Mouse (Mus musculus): ENCODE results near the gene Eif2b4. TPM values are rescaled to one million over a fixed set of nuclear protein-coding genes. Genes with fewer than 3 reads are reported as not detected.
A peak's percentile ranks its signal among the peaks of the same experiment; 100 is the strongest.

Gene Eif2b4
- polyA plus RNA-seq, 1 experiment from 2014 or later, result 58.6 TPM

DNA sequence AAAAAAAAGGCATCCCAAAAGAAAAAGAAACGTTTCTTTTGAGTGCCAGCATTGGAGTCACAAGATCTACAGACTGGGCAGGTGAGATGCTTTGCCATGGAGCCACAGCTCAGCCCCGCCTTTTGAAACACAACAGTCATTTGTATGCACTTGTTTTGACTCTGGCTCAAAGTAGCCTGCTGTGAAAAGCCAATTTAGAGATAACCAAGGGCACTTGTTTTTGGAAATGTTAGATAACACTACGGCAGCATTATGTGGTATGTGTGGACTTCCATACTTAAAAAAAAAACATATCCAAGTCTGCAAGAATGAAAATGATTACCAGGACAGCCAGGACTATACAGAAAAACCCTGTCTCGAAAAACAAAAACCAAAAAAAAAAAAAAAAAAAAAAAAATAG, 9.6 kb downstream of the Eif2b4 start:
- Histone ChIP-seq H3K27ac (ENCODE audit: low read depth, low read length) (no peak overlapping the region), H3K9ac (ENCODE audit: low read depth, low read length) (no peak overlapping the region), H3K4me3 (ENCODE audit: low read depth, low read length) (no peak overlapping the region), H3K27me3 (ENCODE audit: control insufficient read depth, insufficient read depth, low read length) (no peaks in the 10 kb centered on the region), H3K36me3 (ENCODE audit: control insufficient read depth, insufficient read depth, low read length) (peaks cover 15% of the 10 kb centered on the region), H3K4me1 (ENCODE audit: control insufficient read depth, insufficient read depth, low read length) (no peaks in the 10 kb centered on the region), H3K9me3 (replicated peaks; ENCODE audit: control insufficient read depth, low read length) (no peaks in the 10 kb centered on the region), H3K4me2 (no peak overlapping the region)
- 41% methylated on average over 4 of the region's 4 CpGs for WGBS (ENCODE audit: insufficient replicate concordance)
- no peak for ATAC-seq (replicated peaks; ENCODE audit: insufficient number of reproducible peaks, low FRiP score, low TSS enrichment)

DNA sequence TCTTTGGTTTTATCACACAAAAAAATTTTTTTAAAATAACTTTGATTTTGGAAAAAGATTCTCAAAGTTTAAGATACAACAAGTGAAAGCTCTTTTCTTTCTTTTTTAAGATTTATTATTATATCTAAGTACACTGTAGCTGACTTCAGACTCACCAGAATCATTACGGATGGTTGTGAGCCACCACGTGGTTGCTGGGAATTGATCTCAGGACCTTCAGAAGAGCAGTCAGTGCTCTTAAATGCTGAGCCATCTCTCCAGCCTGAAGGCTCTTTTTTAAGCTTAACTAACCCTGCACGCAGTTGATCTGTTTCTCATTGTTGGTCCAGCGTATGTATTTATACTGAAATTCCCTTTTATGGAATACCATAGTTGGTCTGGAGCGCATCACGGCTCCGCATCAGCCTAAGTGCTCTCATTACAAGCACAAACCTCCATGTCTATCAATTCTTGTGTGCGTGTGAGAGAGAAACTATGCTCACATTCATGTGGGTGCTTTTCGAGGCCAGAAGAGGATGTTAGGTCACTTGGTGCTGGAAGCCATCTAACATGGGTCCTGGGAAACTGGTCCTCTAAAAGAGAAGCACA, 12.0 kb downstream of the Eif2b4 start:
- no peaks in the 10 kb centered on the region for H3K27me3 ChIP-seq (ENCODE audit: control insufficient read depth, insufficient read depth, low read length)
- WGBS (ENCODE audit: insufficient replicate concordance), result 93% methylated on average over 9 of the region's 9 CpGs
- H3K4me3 ChIP-seq (ENCODE audit: low read depth, low read length), result no peak overlapping the region
- no peaks in the 10 kb centered on the region; the same call in 1 of the 2 replicates for H3K36me3 ChIP-seq (ENCODE audit: control insufficient read depth, insufficient read depth, low read length)
- H3K4me2 ChIP-seq, result no peak overlapping the region; the same call in 1 of the 2 replicates
- H3K27ac ChIP-seq (ENCODE audit: low read depth, low read length), result no peak overlapping the region
- no peaks in the 10 kb centered on the region for H3K9me3 ChIP-seq (replicated peaks; ENCODE audit: control insufficient read depth, low read length)
- ATAC-seq (replicated peaks; ENCODE audit: insufficient number of reproducible peaks, low FRiP score, low TSS enrichment), result no peak
- H3K4me1 ChIP-seq (ENCODE audit: control insufficient read depth, insufficient read depth, low read length), result no peaks in the 10 kb centered on the region
- H3K9ac ChIP-seq (ENCODE audit: low read depth, low read length), result no peak overlapping the region

DNA sequence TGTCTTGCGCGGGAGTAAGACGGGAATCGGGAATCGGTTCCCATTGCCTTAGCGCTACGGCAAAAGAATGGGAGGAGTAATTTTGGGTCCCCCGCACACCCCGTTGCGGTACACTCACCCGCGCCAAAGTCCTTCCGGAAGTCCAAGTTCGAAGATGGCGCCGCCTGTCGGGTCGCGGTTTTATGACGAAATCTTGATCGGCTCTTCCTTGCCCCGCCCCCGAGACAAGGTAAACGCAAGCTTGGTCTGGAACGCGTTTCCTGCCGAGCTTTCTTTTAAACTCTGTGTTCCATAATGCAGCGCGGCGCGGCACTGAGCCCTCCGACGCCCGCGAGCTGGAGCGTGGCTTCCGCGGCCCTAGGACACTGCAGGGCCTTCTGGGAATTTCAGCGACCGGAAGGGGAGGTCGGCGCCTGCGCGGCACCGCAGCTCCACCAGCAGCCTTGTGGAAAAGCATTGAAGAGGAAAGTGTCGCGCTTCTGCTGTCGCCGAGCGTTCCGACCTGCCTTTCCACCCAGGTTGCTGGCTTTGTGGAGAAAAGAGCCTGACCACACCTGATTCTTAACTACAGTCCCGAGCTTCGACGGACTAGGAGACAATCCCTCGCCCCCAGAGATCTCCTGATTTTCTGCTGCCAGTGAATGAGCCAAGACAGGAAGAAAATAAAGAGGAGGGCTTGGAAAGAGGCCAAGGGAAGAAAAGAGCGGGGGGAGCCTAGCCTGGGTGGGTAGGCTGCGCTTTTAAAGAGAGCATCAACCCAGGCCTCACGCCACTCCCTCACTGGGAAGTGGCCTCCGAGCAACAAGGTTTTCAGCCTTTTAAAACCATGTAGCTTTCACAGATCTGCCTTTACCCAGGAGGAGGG, 13.2 kb downstream of the Eif2b4 start, which contains the start of the genes Gm29609 and Gtf3c2:
Gene Gm29609 (minus strand): TSS at position 146 of the 865 bp plus-strand sequence.
Gene Gtf3c2 (minus strand): TSS at position 379 of the 865 bp plus-strand sequence.
- peak; percentile 88 for ATAC-seq (replicated peaks; ENCODE audit: insufficient number of reproducible peaks, low FRiP score, low TSS enrichment)
- WGBS (ENCODE audit: insufficient replicate concordance), result under 1% methylated on average over 59 of the region's 59 CpGs

DNA sequence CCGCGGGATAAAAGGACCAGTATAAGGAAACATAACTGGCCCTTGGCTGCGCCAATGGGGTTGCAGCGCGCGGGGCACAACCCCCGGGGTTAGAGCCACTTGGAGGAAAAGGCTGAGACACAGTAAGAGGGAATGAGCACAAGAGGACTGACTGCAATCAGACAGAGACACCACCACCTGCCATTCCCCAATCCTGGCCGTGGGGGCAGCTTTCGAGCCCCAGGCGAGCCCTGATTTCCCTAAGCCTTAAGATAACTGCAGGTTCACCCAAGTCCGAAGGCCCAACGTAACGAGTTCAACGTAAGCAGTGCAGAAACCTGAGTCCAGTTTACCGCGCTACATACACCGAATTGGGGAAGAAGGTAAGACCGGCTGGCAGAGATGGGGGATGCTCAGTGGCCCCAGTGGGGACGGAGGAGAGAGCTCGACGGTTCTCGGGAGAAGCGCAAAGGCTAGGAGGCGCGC, 13.9 kb downstream of the Eif2b4 start:
- no peaks in the 10 kb centered on the region for H3K4me1 ChIP-seq (ENCODE audit: control insufficient read depth, insufficient read depth, low read length)
- ATAC-seq (replicated peaks; ENCODE audit: insufficient number of reproducible peaks, low FRiP score, low TSS enrichment), result peak; percentile 27; the same call in 1 of the 2 replicates
- WGBS (ENCODE audit: insufficient replicate concordance), result 0% methylated on average over 25 of the region's 25 CpGs

More for the DNA sequence above, 13.2 kb downstream of the Eif2b4 start, which contains the start of the genes Gm29609 and Gtf3c2:
- H3K27me3 ChIP-seq (ENCODE audit: control insufficient read depth, insufficient read depth, low read length), result no peaks in the 10 kb centered on the region
- no peaks in the 10 kb centered on the region for H3K9me3 ChIP-seq (replicated peaks; ENCODE audit: control insufficient read depth, low read length)
- peak within 1 kb of the TSS; percentile 99 for H3K27ac ChIP-seq (ENCODE audit: low read depth, low read length)
- no peaks in the 10 kb centered on the region for H3K4me1 ChIP-seq (ENCODE audit: control insufficient read depth, insufficient read depth, low read length)
- no peaks in the 10 kb centered on the region; the same call in 1 of the 2 replicates for H3K36me3 ChIP-seq (ENCODE audit: control insufficient read depth, insufficient read depth, low read length)
- H3K9ac ChIP-seq (ENCODE audit: low read depth, low read length), result peak within 1 kb of the TSS; percentile 81
- H3K4me2 ChIP-seq, result peak within 1 kb of the TSS; percentile 78
- H3K4me3 ChIP-seq (ENCODE audit: low read depth, low read length), result peak within 1 kb of the TSS; percentile 88

DNA sequence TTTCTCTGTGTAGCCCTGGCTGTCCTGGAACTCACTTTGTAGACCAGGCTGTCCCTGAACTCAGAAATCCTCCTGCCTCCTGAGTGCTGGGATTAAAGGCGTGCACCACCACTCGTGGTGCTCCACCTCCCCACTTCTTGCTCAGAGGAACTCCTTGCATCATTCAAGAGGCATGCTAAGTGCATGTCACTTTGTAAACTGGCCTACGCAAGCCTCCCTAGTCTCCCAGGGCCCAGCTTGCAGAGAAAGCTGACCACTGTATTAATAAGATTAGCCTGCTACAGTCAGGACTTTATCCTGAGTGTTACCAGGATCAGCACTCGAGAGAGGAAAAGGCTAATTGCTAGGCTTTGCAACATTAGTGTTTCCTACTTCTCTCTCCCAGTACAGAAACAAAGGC, 24.6 kb downstream of the Eif2b4 start:
- H3K4me1 ChIP-seq (ENCODE audit: control insufficient read depth, insufficient read depth, low read length), result no peaks in the 10 kb centered on the region
- no peak overlapping the region for H3K9ac ChIP-seq (ENCODE audit: low read depth, low read length)
- no peak for ATAC-seq (replicated peaks; ENCODE audit: insufficient number of reproducible peaks, low FRiP score, low TSS enrichment)
- H3K27ac ChIP-seq (ENCODE audit: low read depth, low read length), result no peak overlapping the region
- H3K27me3 ChIP-seq (ENCODE audit: control insufficient read depth, insufficient read depth, low read length), result no peaks in the 10 kb centered on the region
- no peak overlapping the region for H3K4me2 ChIP-seq
- no peak overlapping the region for H3K4me3 ChIP-seq (ENCODE audit: low read depth, low read length)
- H3K36me3 ChIP-seq (ENCODE audit: control insufficient read depth, insufficient read depth, low read length), result peaks cover 41% of the 10 kb centered on the region
- no peaks in the 10 kb centered on the region for H3K9me3 ChIP-seq (replicated peaks; ENCODE audit: control insufficient read depth, low read length)
- WGBS (ENCODE audit: insufficient replicate concordance), result 85% methylated on average over 4 of the region's 4 CpGs

More for the DNA sequence above, 13.9 kb downstream of the Eif2b4 start:
- H3K27me3 ChIP-seq (ENCODE audit: control insufficient read depth, insufficient read depth, low read length), result no peaks in the 10 kb centered on the region
- H3K4me2 ChIP-seq, result peak overlapping the region; percentile 78
- H3K9me3 ChIP-seq (replicated peaks; ENCODE audit: control insufficient read depth, low read length), result no peaks in the 10 kb centered on the region
- peak overlapping the region; percentile 88 for H3K4me3 ChIP-seq (ENCODE audit: low read depth, low read length)
- H3K9ac ChIP-seq (ENCODE audit: low read depth, low read length), result peak overlapping the region; percentile 81
- peak overlapping the region; percentile 99 for H3K27ac ChIP-seq (ENCODE audit: low read depth, low read length)
- peaks cover 1% of the 10 kb centered on the region for H3K36me3 ChIP-seq (ENCODE audit: control insufficient read depth, insufficient read depth, low read length)

DNA sequence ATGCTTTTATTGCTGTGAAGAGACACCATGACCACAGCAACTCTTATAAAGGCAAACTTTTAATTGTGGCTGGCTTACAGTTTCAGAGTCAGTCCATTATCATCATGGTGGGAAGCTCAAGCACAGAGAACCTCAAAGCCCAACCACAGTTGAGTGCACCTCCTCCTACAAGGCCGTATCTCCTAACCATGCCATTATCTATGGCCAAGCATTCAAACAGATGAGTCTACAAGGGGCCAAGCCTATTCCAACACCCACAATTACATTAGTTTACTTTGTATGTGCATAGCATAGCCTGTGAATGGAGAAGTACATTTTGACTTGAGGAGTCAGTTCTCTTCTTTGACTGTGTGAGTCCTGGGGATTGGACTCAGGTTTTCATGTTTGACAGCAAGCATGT, 28.4 kb downstream of the Eif2b4 start:
- ATAC-seq (replicated peaks; ENCODE audit: insufficient number of reproducible peaks, low FRiP score, low TSS enrichment), result no peak
- H3K4me2 ChIP-seq, result no peak overlapping the region
- H3K9me3 ChIP-seq (replicated peaks; ENCODE audit: control insufficient read depth, low read length), result no peaks in the 10 kb centered on the region
- no peaks in the 10 kb centered on the region for H3K4me1 ChIP-seq (ENCODE audit: control insufficient read depth, insufficient read depth, low read length)
- no peak overlapping the region for H3K4me3 ChIP-seq (ENCODE audit: low read depth, low read length)
- H3K27ac ChIP-seq (ENCODE audit: low read depth, low read length), result no peak overlapping the region
- H3K36me3 ChIP-seq (ENCODE audit: control insufficient read depth, insufficient read depth, low read length), result peaks cover 42% of the 10 kb centered on the region
- no peaks in the 10 kb centered on the region for H3K27me3 ChIP-seq (ENCODE audit: control insufficient read depth, insufficient read depth, low read length)
- 70% methylated on average over 1 of the region's 1 CpGs for WGBS (ENCODE audit: insufficient replicate concordance)
- no peak overlapping the region for H3K9ac ChIP-seq (ENCODE audit: low read depth, low read length)

DNA sequence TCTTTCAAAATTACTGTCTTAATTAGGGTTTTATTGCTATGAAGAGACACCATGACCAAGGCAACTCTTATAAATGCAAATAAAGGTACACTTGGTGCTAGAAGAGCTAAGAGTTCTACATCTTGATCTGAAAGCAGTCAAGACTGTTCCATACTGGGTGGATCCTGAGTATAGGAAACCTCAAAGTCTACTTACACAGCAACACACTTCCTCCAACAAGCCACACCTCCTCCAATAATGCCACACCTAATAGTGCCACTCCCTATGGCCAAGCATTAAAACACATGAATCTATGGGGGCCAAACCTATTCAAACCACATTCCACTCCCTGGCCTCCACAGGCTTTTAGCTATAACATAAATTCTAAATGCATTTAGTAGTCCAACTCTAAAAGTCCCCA, 30.8 kb downstream of the Eif2b4 start:
- H3K36me3 ChIP-seq (ENCODE audit: control insufficient read depth, insufficient read depth, low read length), result peaks cover 50% of the 10 kb centered on the region
- no peak overlapping the region for H3K27ac ChIP-seq (ENCODE audit: low read depth, low read length)
- H3K4me2 ChIP-seq, result no peak overlapping the region
- H3K27me3 ChIP-seq (ENCODE audit: control insufficient read depth, insufficient read depth, low read length), result no peaks in the 10 kb centered on the region
- no peak overlapping the region for H3K4me3 ChIP-seq (ENCODE audit: low read depth, low read length)
- no peak for ATAC-seq (replicated peaks; ENCODE audit: insufficient number of reproducible peaks, low FRiP score, low TSS enrichment)
- no peaks in the 10 kb centered on the region for H3K9me3 ChIP-seq (replicated peaks; ENCODE audit: control insufficient read depth, low read length)
- H3K4me1 ChIP-seq (ENCODE audit: control insufficient read depth, insufficient read depth, low read length), result no peaks in the 10 kb centered on the region
- H3K9ac ChIP-seq (ENCODE audit: low read depth, low read length), result no peak overlapping the region

DNA sequence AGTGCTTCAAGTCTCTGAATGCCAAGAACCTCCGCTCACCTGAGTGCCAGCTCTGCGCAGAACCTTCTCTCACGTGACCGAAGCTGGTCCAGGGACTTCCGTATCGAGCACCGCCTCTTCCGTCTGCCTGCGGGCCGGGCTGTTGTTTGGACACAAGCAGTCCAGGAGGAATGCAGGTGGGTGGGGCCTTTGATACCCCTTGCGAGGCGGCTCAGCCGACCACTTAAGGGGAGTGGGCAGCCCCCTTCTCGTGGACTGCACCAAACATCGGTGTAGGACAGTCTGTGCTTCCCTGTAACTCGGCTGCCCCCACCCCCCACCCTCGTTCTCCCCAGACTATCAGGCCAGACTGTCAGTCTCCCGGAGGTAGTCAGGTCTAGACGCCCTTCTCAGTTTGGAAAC, 39.1 kb downstream of the Eif2b4 start, which contains the start of gene Mpv17:
Gene Mpv17 (minus strand): TSS at position 100 of the 402 bp plus-strand sequence.
- peak within 1 kb of the TSS; percentile 64 for H3K4me3 ChIP-seq (ENCODE audit: low read depth, low read length)
- H3K4me1 ChIP-seq (ENCODE audit: control insufficient read depth, insufficient read depth, low read length), result peaks cover 8% of the 10 kb centered on the region
- H3K36me3 ChIP-seq (ENCODE audit: control insufficient read depth, insufficient read depth, low read length), result peaks cover 22% of the 10 kb centered on the region
- ATAC-seq (replicated peaks; ENCODE audit: insufficient number of reproducible peaks, low FRiP score, low TSS enrichment), result peak; percentile 94
- H3K9ac ChIP-seq (ENCODE audit: low read depth, low read length), result peak within 1 kb of the TSS; percentile 80
- no peaks in the 10 kb centered on the region for H3K27me3 ChIP-seq (ENCODE audit: control insufficient read depth, insufficient read depth, low read length)
- H3K9me3 ChIP-seq (replicated peaks; ENCODE audit: control insufficient read depth, low read length), result no peaks in the 10 kb centered on the region
- peak within 1 kb of the TSS; percentile 83 for H3K4me2 ChIP-seq
- peak within 1 kb of the TSS; percentile 59; the same call in 1 of the 2 replicates for H3K27ac ChIP-seq (ENCODE audit: low read depth, low read length)
- under 1% methylated on average over 19 of the region's 19 CpGs for WGBS (ENCODE audit: insufficient replicate concordance)
